Mouse (Mus musculus) R1 (cell line): ENCODE measurements around the gene Hspbp1.

Experiments
- DNase-seq: peaks from one replicate; pipeline ENCODE4 v3.0.0-alpha.2; 2018; ENCODE audit warnings: low read depth, low spot score

Gene Hspbp1

GRCm38 (mm10) chr7:4636179-4636578 lies 48.7 kb downstream of the Hspbp1 start:
- DNase-seq: no peak

- no peak for DNase-seq
Measured at GRCm38 (mm10) chr7:4631031-4631430, 53.8 kb downstream of the Hspbp1 start, which contains the start of gene Tmem86b. Tmem86b (minus strand) TSS chr7:4631422.

- no peak for DNase-seq
Measured at GRCm38 (mm10) chr7:4630198-4630597, 54.7 kb downstream of the Hspbp1 start.

- DNase-seq: no peak
Measured at GRCm38 (mm10) chr7:4629586-4629985, 55.3 kb downstream of the Hspbp1 start.

GRCm38 (mm10) chr7:4625928-4626327 lies 58.9 kb downstream of the Hspbp1 start:
- no peak for DNase-seq

GRCm38 (mm10) chr7:4624343-4624742 lies 60.5 kb downstream of the Hspbp1 start:
- DNase-seq: peak; percentile 18

GRCm38 (mm10) chr7:4623544-4624189 lies 61.2 kb downstream of the Hspbp1 start:
- peak; percentile 79 for DNase-seq

GRCm38 (mm10) chr7:4619979-4620378 lies 64.9 kb downstream of the Hspbp1 start:
- DNase-seq: peak; percentile 78

GRCm38 (mm10) chr7:4613740-4614403 lies 71.0 kb downstream of the Hspbp1 start:
- no peak for DNase-seq

- DNase-seq: no peak
Measured at GRCm38 (mm10) chr7:4612956-4613355, 71.9 kb downstream of the Hspbp1 start.

GRCm38 (mm10) chr7:4612386-4612785 lies 72.5 kb downstream of the Hspbp1 start:
- DNase-seq: no peak

GRCm38 (mm10) chr7:4611921-4612341 lies 72.9 kb downstream of the Hspbp1 start:
- no peak for DNase-seq

- no peak for DNase-seq
Measured at GRCm38 (mm10) chr7:4611511-4611910, 73.4 kb downstream of the Hspbp1 start.
